Mouse (Mus musculus) NIH3T3 (cell line): ENCODE data around the gene Fem1a.

Source experiments
- DNase-seq: peaks from one replicate; pipeline ENCODE4 v3.0.0-alpha.2; 2012; ENCODE audit warnings: low read depth

The Fem1a gene

GRCm38 (mm10) chr17:56303847-56304586 is 47.4 kb downstream of the Fem1a start:
- DNase-seq = peak; percentile 98

DNA sequence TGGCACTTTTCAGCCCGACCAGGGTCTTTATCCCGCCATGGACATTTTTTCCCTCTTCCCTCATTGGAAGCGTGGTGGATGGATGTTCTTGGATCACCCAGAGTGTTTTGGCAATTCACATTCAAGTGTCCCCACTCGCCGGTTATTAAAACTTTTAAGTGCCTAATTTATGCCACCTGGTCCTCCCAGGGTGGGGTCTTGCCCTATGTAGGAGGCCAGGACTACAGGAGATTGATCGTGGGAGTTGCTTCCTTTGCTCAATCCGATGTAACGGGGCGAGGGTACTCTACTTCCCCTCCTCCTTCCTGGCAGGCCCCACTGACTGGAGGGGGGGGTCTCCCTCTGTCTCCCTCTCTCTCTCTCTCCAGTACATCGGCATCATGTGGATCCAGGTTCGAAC is 48.1 kb downstream of the Fem1a start:
- no peak for DNase-seq

- no peak for DNase-seq
Measured at GRCm38 (mm10) chr17:56305156-56305555, 48.5 kb downstream of the Fem1a start.

DNA sequence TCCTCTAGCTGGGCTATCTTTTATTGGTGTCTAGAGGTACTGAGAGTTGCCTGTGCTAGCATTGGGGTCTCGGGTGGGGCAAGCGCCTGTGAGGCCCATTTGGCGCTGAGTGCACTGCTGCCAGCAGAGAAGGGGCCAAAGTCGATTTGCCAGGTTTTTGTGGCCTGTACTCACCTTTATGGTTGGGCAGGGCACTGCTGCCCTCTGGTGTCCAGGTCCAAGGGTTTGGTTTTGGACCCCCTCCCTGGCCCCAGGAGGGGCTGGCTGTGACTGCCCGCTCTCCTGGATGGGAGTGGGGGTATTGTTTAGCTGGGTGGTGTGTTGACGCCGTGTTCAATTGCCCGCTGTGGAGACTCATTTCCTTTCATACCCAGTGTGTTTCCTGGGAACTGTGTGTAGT is 49.2 kb downstream of the Fem1a start:
- DNase-seq = peak; percentile 61

- DNase-seq = no peak
Measured at GRCm38 (mm10) chr17:56308088-56308487, 51.5 kb downstream of the Fem1a start.

DNA sequence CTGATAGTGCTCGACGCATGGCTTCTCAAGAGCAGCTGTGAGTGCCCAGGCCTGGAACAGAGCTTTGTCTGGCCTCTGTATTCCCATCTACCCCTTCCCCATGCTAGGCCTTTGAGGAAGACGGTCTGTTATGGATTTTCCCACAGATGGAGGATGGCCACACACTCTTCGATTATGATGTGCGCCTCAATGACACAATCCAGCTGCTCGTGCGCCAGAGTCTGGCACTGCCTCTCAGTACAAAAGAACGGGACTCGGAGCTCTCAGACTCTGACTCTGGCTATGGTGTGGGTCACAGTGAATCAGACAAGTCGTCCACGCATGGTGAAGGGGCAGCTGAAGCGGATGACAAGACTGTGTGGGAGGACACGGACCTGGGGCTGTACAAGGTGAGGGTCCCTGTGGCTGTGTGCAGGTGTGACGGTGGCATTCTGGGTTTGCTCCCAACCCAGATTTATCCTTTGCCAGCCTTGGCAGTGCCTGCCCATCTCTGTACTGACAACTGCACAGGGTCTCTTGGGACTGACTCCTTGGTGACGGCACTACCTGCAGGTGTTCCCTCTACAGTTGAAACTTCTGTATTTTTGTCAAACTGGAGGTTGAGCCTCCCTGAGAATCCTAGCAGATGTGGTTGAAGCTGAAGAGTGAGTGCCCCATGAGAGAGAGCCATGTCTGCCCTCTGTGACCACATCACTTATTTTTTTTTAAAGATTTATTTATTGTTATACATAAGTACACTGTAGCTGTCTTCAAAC is 52.8 kb downstream of the Fem1a start:
- DNase-seq = no peak
